Mouse (Mus musculus) v-Abl transformed pro-B cells (cell line): ENCODE results near the gene Entpd7.

Source experiments
- in situ Hi-C, 2 experiments: fragments of 400-800 bp; cut with MboI; formaldehyde crosslinking; loops; one replicate each; pipeline ENCODE4 v1.15.1; 2025; ENCODE audit not compliant: unreplicated experiment in 2 of 2

Gene Entpd7

DNA sequence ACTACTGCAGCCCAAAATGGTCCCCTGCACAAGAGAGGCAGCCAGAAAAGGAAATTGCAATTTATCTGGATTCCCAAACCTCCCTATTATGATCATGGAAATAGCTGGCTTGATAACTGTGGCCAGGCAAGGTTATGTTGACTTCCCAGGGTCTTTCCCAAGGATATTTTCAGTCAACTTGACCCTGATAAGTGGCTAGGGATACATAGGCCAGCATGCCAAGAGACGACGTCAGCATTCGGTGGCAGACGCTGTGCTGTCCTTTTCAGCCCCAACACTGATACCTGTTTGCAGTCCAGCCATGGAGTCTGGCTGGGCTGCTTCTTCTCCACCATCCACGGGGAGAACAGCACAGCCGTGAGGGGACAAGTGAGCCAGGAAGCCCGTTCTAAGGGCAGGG lies 18.4 kb upstream of the Entpd7 start:
- in situ Hi-C loops, result loop anchor here (5.0 to 25.0 kb wide), 2 partner anchors 149 to 884 kb away; partner anchors contain the start of genes Hps1 (in 2 of the 2) and Got1 (in 1 of the 2)

DNA sequence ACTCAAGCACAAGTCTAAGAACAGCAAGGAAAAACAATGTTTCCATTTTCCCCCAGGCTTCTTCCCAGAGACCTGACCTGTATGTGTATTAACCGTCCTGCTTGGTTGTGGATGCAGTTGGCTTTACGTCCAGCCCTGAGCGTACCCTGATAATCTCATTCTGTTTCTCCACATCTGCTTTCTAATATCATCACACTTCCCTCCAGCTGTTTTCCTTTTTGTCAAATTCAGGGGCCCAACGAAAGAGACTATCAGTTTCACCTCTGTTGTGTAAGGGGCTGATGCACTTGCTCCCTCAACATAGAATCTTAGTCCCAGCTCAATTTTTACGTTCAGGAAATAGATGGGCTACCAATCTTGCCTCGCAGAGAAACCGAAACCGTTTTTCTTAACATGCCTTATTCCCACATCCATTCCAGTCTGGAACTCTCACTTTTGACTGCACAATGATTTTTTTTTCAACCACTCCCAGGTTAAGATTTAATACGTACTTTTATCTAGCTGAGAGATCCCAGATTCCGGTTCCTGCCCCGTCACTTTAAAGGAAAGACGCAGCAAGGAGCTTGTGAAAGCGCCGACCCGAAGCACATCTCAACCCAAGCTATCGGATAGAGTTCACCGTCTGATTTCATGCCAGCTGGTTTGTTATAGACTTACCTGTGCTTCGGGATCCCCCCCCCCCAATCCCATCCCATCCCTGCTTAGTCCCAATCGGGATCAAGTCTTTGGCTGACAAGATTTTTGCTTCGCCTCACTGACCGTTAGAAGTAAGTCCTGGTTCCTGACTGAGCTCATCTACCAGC lies 15.8 kb upstream of the Entpd7 start:
- in situ Hi-C loops, result loop anchor here (5.0 to 25.0 kb wide), 2 partner anchors 151 to 886 kb away; partner anchors contain the start of genes Hps1 (in 2 of the 2) and Got1 (in 1 of the 2)

- in situ Hi-C loops, result loop anchor here (5.0 to 25.0 kb wide), 2 partner anchors 152 to 887 kb away; partner anchors contain the start of genes Hps1 (in 2 of the 2) and Got1 (in 1 of the 2)
These were observed 15.2 kb upstream of the Entpd7 start for GRCm38 (mm10) chr19:43674316-43674689.

DNA sequence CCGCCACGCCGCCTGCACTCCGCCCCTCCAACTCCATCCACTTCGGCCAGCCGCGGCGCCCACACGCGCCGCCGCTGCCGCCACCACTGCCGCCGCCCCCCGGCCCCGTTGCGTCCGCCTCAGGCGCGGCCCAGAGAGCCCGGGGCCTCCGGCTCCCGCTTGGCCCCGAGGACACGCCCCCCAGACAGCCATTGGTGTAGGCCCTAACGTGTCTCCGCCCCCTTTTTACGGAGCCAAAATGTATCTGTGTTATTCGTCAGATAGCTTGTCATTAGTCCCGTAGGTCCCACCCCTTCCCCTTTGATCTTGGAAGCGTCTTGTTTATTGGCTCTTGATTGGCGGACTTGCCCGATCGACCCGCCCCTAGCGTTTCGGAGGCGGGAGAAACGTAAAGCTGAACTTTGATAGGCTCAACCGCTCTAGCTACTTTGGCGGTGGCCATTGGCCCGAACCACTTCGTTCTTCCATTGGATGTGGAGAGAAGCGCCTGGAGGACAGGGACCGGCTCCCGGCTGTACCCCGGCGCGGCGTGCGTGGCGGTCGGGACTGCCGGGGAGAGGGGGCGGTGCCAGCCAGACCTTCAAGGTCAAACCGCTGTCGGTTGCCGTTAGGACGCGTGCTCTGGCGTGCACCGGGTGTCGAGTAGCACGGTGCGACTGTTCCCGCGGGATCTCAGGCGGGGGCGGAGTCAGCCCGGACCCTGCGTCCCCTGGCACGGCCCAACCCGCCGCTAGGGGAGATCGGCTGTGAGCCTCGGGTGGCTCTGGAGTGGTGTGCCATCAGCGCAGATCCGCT lies 14.5 kb upstream of the Entpd7 start, which contains the start of gene Slc25a28:
Gene Slc25a28, minus strand, starts transcription at position 152 of the 795 bp plus-strand sequence.
- in situ Hi-C loops, result loop anchor here (5.0 to 25.0 kb wide), 6 partner anchors 37 to 1337 kb away; partner anchors contain the start of genes Cox15 (in 2 of the 2), Cutc (in 2 of the 2), Hps1 (in 2 of the 2) and Got1 (in 1 of the 2)

- in situ Hi-C loops, result loop anchor here (5.0 to 25.0 kb wide), 4 partner anchors 37 to 1337 kb away; partner anchors contain the start of genes Cox15 (in 2 of the 2), Cutc (in 2 of the 2), Lzts2 (in 1 of the 2) and Mrpl43 (in 1 of the 2)
These were observed 13.7 kb upstream of the Entpd7 start for GRCm38 (mm10) chr19:43675525-43676400.

DNA sequence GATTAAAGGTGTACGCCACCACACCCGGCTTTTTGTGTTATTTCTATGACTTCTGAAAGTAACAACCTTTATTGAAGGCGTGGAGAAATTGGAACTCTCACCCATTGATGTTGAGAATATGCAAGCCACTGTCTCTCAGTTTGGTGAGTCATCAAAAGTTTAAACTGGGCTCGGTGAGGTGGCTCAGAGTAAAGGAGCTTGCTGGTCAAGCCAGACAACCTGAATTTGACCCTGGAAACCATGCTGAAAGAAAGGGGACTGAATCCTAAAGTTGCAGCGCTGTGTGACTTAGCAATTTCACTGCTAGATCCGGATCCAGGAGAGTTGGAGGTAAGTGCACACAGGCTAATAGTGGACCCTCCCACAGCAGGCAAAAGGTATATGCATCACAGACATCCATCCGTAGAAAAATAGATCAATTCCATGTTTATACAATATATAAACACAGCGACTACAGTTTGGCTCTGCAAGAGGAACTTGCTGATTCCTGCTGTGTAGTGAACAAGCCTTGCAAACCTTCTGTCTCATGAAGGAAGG lies 10.9 kb upstream of the Entpd7 start:
- in situ Hi-C loops, result loop anchor here (5.0 to 25.0 kb wide), 4 partner anchors 34 to 1334 kb away; partner anchors contain the start of genes Cox15 (in 2 of the 2), Cutc (in 2 of the 2), Lzts2 (in 1 of the 2) and Mrpl43 (in 1 of the 2)

- in situ Hi-C loops, result loop anchor here (5.0 to 25.0 kb wide), 4 partner anchors 33 to 1333 kb away; partner anchors contain the start of genes Cox15 (in 2 of the 2), Cutc (in 2 of the 2), Lzts2 (in 1 of the 2) and Mrpl43 (in 1 of the 2)
These were observed 9.9 kb upstream of the Entpd7 start for GRCm38 (mm10) chr19:43679474-43679981.

- in situ Hi-C loops, result loop anchor here in 1 of 2 experiments (25.0 kb wide), 2 partner anchors 706 to 1331 kb away; partner anchors contain the start of genes Lzts2, Mrpl43 and Twnk
These were observed 7.9 kb upstream of the Entpd7 start for GRCm38 (mm10) chr19:43681541-43681940.

GRCm38 (mm10) chr19:43692815-43693214 lies 3.3 kb downstream of the Entpd7 start:
- in situ Hi-C loops, result loop anchor here in 1 of 2 experiments (25.0 kb wide), 2 partner anchors 694 to 1319 kb away; partner anchors contain the start of genes Lzts2, Mrpl43 and Twnk

GRCm38 (mm10) chr19:43695514-43695964 lies 6.1 kb downstream of the Entpd7 start:
- in situ Hi-C loops, result loop anchor here in 1 of 2 experiments (25.0 kb wide), 2 partner anchors 692 to 1317 kb away; partner anchors contain the start of genes Lzts2, Mrpl43 and Twnk

- in situ Hi-C loops, result loop anchor here in 1 of 2 experiments (25.0 kb wide), 2 partner anchors 689 to 1314 kb away; partner anchors contain the start of genes Lzts2, Mrpl43 and Twnk
These were observed 8.3 kb downstream of the Entpd7 start for GRCm38 (mm10) chr19:43697666-43698370.

DNA sequence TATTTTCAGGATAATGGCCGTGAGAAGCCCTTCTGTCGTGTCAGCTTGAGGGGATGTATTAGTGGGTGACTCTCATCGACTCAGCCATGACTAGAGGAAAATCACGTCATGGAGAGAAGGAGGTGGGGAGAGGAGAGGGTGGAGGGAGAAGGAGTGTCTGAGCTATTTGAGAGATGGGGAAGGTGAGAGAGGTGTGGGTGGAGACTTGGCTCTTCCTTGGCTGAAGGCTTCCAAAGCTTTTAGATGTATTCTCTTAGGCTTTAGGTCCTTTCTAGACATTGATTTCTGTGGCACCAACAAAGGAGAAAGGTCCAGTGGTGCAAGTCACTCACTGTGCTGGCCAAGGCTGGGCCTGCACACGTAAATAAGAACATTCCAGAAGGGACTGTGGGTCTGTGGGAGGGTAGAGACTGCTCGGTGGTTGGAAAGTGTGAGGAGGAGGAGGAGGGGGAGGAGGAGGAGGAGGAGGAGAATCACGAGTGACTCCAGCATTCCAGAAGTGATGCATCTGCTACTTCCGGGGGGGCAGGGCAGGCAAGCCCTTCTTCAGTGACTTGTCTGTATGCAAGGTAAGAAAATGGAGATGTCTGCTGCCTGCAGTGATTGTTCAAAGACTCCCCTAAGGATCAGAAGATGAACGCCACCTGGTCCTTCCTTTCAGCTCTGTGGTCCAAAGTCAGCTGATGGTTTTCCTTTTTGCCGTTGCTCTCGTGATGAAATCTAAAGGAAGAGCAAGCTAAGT lies 9.7 kb downstream of the Entpd7 start:
- in situ Hi-C loops, result loop anchor here in 1 of 2 experiments (25.0 kb wide), 2 partner anchors 688 to 1313 kb away; partner anchors contain the start of genes Lzts2, Mrpl43 and Twnk

GRCm38 (mm10) chr19:43699763-43700155 lies 10.3 kb downstream of the Entpd7 start:
- in situ Hi-C loops, result loop anchor here in 1 of 2 experiments (25.0 kb wide), 2 partner anchors 688 to 1313 kb away; partner anchors contain the start of genes Lzts2, Mrpl43 and Twnk

DNA sequence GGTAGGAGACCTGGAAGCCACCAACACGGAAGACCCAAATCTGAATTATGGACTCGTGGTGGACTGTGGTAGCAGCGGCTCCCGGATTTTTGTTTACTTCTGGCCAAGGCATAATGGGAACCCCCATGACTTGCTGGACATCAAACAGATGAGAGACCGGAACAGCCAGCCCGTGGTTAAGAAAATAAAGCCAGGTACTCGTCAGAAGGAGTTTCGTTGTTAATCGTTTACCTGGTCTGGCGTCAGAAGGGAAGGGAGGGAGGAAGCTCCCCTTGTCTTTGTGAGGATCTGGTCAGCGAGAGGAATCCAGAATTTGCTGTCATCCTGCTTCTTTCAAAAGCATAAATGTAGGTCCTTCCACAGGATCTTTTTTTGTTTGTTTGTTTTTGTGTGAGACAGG lies 14.7 kb downstream of the Entpd7 start:
- in situ Hi-C loops, result no loop called here

GRCm38 (mm10) chr19:43704787-43705497 lies 15.5 kb downstream of the Entpd7 start:
- in situ Hi-C loops, result no loop called here

DNA sequence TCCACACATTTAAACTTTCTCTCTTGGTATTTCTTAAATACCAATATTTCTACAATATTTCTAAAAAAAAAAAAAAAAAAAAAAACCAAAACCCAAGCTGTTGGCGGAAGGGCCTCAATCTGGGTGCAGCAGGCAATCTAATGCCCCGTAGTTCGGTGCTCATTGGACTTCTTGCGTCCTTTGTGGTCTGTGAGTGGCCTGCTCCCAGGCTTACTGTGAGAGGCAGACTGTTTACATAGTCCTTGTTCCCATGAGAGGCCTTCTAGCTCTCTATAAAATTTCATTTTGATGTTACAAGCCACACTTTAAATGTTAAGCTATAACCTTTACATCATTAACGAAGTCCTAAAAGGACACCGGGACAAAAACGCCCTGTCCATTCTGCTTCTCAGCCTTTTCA lies 18.7 kb downstream of the Entpd7 start:
- in situ Hi-C loops, result no loop called here
